In the genomic region with DNA sequence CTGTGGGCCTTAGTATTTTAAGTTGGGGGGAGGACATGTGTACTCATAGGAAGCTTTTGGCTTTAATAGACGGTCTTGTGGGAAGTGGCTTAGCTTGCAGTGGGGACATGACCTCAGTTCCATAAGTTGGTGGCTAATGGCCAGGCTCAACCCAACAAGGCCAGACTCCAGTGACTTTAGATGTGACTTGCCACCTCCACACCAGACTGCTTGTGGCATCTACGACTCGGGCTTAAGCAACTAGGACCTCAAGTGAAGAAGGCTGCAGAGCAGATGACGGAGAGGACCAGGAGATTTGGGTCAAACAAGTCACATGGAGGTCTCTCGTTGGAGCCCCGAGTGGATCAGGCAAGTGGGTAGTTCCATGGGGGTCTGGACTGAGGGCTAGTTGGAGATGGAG, we compare ENCODE assay signal across 9 mouse cellular contexts. TPM values are rescaled to one million over a fixed set of nuclear protein-coding genes. Genes with fewer than 3 reads are reported as not detected.
A peak's percentile ranks its signal among the peaks of the same experiment; 100 is the strongest.
DNase-seq lines count a peak whose midpoint lies in the region; ATAC-seq and TF ChIP-seq lines count a peak whose summit lies in the region.
"Not testable (repeated sequence)": the region's sequence is repeated elsewhere in the genome, so short reads cannot be mapped to it uniquely, and the experiment has no call there.
"Had no signal": no experiment of that assay in that cellular context is flagged by ENCODE, and none has a peak within 500 bp of the region (broad histone marks: within the 10 kb centered on the region; RNA-seq: fewer than 3 reads in every experiment).

No protein-coding gene starts in this region.

- not testable (repeated sequence) for H3K4me2 ChIP-seq in forebrain, embryonic 11.5 days (ENCODE audit: low read depth, low read length, severe bottlenecking); lung, postnatal 0 days (replicated peaks; ENCODE audit: low read depth, low read length)

- not testable (repeated sequence) for H3K27ac ChIP-seq in forebrain, embryonic 11.5 days (ENCODE audit: low read depth, low read length); lung, postnatal 0 days (ENCODE audit: low read length)

- 94% methylated on average over 4 of the region's 6 CpGs for WGBS in forebrain, embryonic 11.5 days
- 87% methylated on average over 4 of the region's 6 CpGs for WGBS in lung, postnatal 0 days

- TF ChIP-seq CTCF in lung, postnatal 0 days (IDR thresholded peaks at IDR 0.05) = not testable (repeated sequence)

- not testable (repeated sequence) for H3K4me1 ChIP-seq in forebrain, embryonic 11.5 days (replicated peaks; ENCODE audit: control insufficient read depth, insufficient read depth, low read length); lung, postnatal 0 days (ENCODE audit: insufficient read depth, low read depth, low read length)

- ATAC-seq in forebrain, embryonic 11.5 days (replicated peaks; ENCODE audit: low FRiP score); lung, postnatal 0 days: not testable (repeated sequence)

- peak; percentile 20 for DNase-seq in cerebellum, adult 9-11 months
- peak; percentile 4 for DNase-seq in forebrain, embryonic 11.5 days (ENCODE audit: low spot score)
- DNase-seq in heart, adult 11 months = peak; percentile 93
- DNase-seq in liver = peak; percentile 0
- peak; percentile 2 for DNase-seq in lung, postnatal 0 days (ENCODE audit: low spot score)
- peak; percentile 6 to 28 for DNase-seq in lung, postnatal 4 days
- DNase-seq in testis, postnatal 10 days (ENCODE audit: low spot score) = peak; percentile 44
- DNase-seq in testis, postnatal 14 days (ENCODE audit: low spot score) = peak; percentile 52

- H3K9me3 ChIP-seq in forebrain, embryonic 11.5 days (ENCODE audit: control insufficient read depth, low read length); lung, postnatal 0 days (ENCODE audit: low read length): not testable (repeated sequence)

- H3K27me3 ChIP-seq in forebrain, embryonic 11.5 days (ENCODE audit: control insufficient read depth, insufficient read depth, low read length); lung, postnatal 0 days (replicated peaks; ENCODE audit: insufficient read depth, low read length): not testable (repeated sequence)

- TF ChIP-seq EP300 in lung, postnatal 0 days (IDR thresholded peaks at IDR 0.05) = not testable (repeated sequence)

- not testable (repeated sequence) for H3K9ac ChIP-seq in forebrain, embryonic 11.5 days (ENCODE audit: low read length); lung, postnatal 0 days (replicated peaks; ENCODE audit: low read depth)

- not testable (repeated sequence) for H3K4me3 ChIP-seq in forebrain, embryonic 11.5 days (ENCODE audit: low read depth, low read length); lung, postnatal 0 days (ENCODE audit: low read depth, low read length)

- not testable (repeated sequence) for H3K36me3 ChIP-seq in forebrain, embryonic 11.5 days (ENCODE audit: control insufficient read depth, insufficient read depth, low read length); lung, postnatal 0 days (ENCODE audit: insufficient read depth, low read length)

RNA-seq across cellular contexts. Expression of a gene that starts 18.0 kb away (rescaled TPM):
- polyA plus RNA-seq in forebrain, embryonic 11.5 days (2014; fragmentation: Nextera tagmentation; extraction: Ambion mirVana) = 23.1 and 27.5 TPM in 2 replicates
- polyA plus RNA-seq in lung, postnatal 0 days (2015; fragmentation: Nextera tagmentation; extraction: Ambion mirVana) = 15.0 and 16.1 TPM in 2 replicates
- polyA plus RNA-seq: G1E had no signal

RNA-seq across cellular contexts. Expression of a gene that starts 42.6 kb away (rescaled TPM):
- polyA plus RNA-seq in forebrain, embryonic 11.5 days (2014; fragmentation: Nextera tagmentation; extraction: Ambion mirVana) = 28.7 and 29.1 TPM in 2 replicates
- polyA plus RNA-seq in lung, postnatal 0 days (2015; fragmentation: Nextera tagmentation; extraction: Ambion mirVana) = 6.4 and 7.0 TPM in 2 replicates

Comparison
In these comparisons a context has a peak if more than half of its experiments do, and no peak if none do; other contexts are left out.
1. DNase-seq: peak in every context shown above with its lines; median percentile 93 in heart, adult 11 months; 52 in testis, postnatal 14 days; 44 in testis, postnatal 10 days; 20 in cerebellum, adult 9-11 months; 17 in lung, postnatal 4 days; 4 in forebrain, embryonic 11.5 days; 2 in lung, postnatal 0 days; 0 in liver.